Mouse (Mus musculus) ES-Bruce4 (cell line): Measurements from ENCODE around the gene Tagap.

Experiments
- CTCF ChIP-seq: IDR thresholded peaks from one replicate; pipeline ENCODE4 v1.8.1; 2011; ENCODE audit warnings: low read depth, low read length
- EP300 ChIP-seq: IDR thresholded peaks from 2 replicates; pipeline ENCODE4 v1.6.1; 2011; ENCODE audit warnings: low read depth, low read length; ENCODE audit not compliant: insufficient read depth
- POLR2A ChIP-seq: IDR thresholded peaks from one replicate; pipeline ENCODE4 v1.8.1; 2011; ENCODE audit warnings: low read length; ENCODE audit not compliant: insufficient read depth

DNA sequence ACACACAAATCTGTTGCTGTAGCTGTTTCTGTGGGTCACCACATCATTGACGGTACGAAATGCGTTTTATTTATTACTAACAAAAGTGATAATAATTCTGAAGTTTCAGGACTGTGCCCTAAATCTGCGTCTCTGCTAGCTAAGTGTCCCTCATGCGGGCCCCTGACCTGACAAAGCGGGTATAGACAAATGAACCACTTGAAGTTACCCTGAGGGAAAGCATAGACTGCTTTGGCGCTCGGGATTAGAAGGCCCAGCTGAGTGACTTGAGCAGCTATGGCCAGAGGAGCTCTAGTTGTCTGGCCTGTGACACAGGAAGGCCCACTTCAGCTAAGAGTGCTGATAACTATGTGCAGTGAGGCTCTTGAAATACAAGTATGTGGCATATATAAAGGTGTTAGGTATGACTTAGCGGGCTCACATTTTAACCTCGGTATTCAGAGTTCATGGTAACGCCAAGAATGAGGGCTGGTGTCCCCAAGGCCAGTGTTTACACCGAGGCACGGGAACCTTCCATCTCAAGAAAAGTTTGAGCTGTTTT, 1.5 kb upstream of the Tagap start:
- TF ChIP-seq CTCF (no peak), POLR2A (no peak), EP300 (no peak)
